Comparison of ENCODE assay signal across 24 mouse cellular contexts in genomic region chr4:56207726-56208125, GRCm38 (mm10).
DNase-seq lines count a peak whose midpoint lies in the region; ATAC-seq and TF ChIP-seq lines count a peak whose summit lies in the region.
"Had no signal": no experiment of that assay in that cellular context is flagged by ENCODE, and none has a peak within 500 bp of the region (broad histone marks: within the 10 kb centered on the region; RNA-seq: fewer than 3 reads in every experiment).

No protein-coding gene starts in this region.

- no peaks in the 10 kb centered on the region for H3K27me3 ChIP-seq in kidney, postnatal 0 days (ENCODE audit: insufficient read depth, low read length)
- H3K27me3 ChIP-seq in kidney, embryonic 16.5 days (ENCODE audit: insufficient read depth, low read length): no peaks in the 10 kb centered on the region
- H3K27me3 ChIP-seq: embryonic facial prominence, embryonic 12.5 days; embryonic facial prominence, embryonic 15.5 days; hindbrain, embryonic 12.5 days; hindbrain, embryonic 15.5 days; Patski had no signal

- DNase-seq in kidney, postnatal 0 days (ENCODE audit: low spot score): peak; percentile 16
- DNase-seq in 3134 (ENCODE audit: extremely low read depth, insufficient read length, low spot score) (peak; percentile 54), 3T3-L1 (ENCODE audit: low read depth, low spot score) (peak; percentile 74), adipocyte (ENCODE audit: low spot score) (peak; percentile 33)
- DNase-seq in thymus, postnatal 0 days (ENCODE audit: low spot score): no peak
- no peak for DNase-seq in cerebellum, adult 8-10 months
- DNase-seq in kidney, adult 18-20 months: no peak
- DNase-seq: adrenal gland, postnatal 25 days; B cell, adult 2 months; cerebellum, adult 18-20 months; cerebellum, adult 9-11 months; cerebellum, postnatal 25 days; forebrain, postnatal 0 days; gastrocnemius, adult 2 months; gastrocnemius, postnatal 14 days; heart, adult 11 months had no signal

- 42% methylated on average over 5 of the region's 5 CpGs for WGBS in kidney, postnatal 0 days
- WGBS in kidney, embryonic 16.5 days: 44% methylated on average over 5 of the region's 5 CpGs

- no peaks in the 10 kb centered on the region; the same call in 1 of the 2 replicates for H3K9me3 ChIP-seq in kidney, postnatal 0 days (replicated peaks; ENCODE audit: low read length)
- no peaks in the 10 kb centered on the region; the same call in 1 of the 2 replicates for H3K9me3 ChIP-seq in kidney, embryonic 16.5 days (ENCODE audit: low read length)
- H3K9me3 ChIP-seq: embryonic facial prominence, embryonic 15.5 days; hindbrain, embryonic 12.5 days; hindbrain, embryonic 15.5 days had no signal

- ATAC-seq in kidney, postnatal 0 days (replicated peaks; ENCODE audit: low FRiP score, low read depth): no peak
- ATAC-seq in kidney, embryonic 16.5 days (ENCODE audit: low FRiP score, low TSS enrichment): no peak
- ATAC-seq: forebrain, embryonic 14.5 days; forebrain, postnatal 0 days; Patski had no signal

- H3K4me2 ChIP-seq in kidney, postnatal 0 days (ENCODE audit: low read length): no peak overlapping the region
- no peak overlapping the region for H3K4me2 ChIP-seq in kidney, embryonic 16.5 days (replicated peaks; ENCODE audit: low read depth, low read length)
- H3K4me2 ChIP-seq: embryonic facial prominence, embryonic 12.5 days; embryonic facial prominence, embryonic 15.5 days; heart, embryonic 11.5 days; hindbrain, embryonic 12.5 days; hindbrain, embryonic 15.5 days had no signal

- no peak for TF ChIP-seq CTCF in kidney, postnatal 0 days (IDR thresholded peaks at IDR 0.05; ENCODE audit: low read depth)

- no peaks in the 10 kb centered on the region for H3K36me3 ChIP-seq in kidney, postnatal 0 days (ENCODE audit: insufficient read depth, low read length)
- no peaks in the 10 kb centered on the region for H3K36me3 ChIP-seq in kidney, embryonic 16.5 days (ENCODE audit: insufficient read depth, low read length)
- H3K36me3 ChIP-seq: embryonic facial prominence, embryonic 12.5 days; embryonic facial prominence, embryonic 15.5 days; hindbrain, embryonic 12.5 days; hindbrain, embryonic 15.5 days had no signal

- no peak overlapping the region for H3K27ac ChIP-seq in kidney, postnatal 0 days
- no peak overlapping the region for H3K27ac ChIP-seq in kidney, embryonic 16.5 days (ENCODE audit: low read length)
- H3K27ac ChIP-seq: embryonic facial prominence, embryonic 12.5 days; embryonic facial prominence, embryonic 15.5 days; gastrocnemius, adult 2 months; hindbrain, embryonic 12.5 days; hindbrain, embryonic 15.5 days had no signal

- no peak overlapping the region for H3K9ac ChIP-seq in kidney, postnatal 0 days (ENCODE audit: low read depth, low read length)
- no peak overlapping the region for H3K9ac ChIP-seq in kidney, embryonic 16.5 days (replicated peaks; ENCODE audit: low read length)
- H3K9ac ChIP-seq: embryonic facial prominence, embryonic 12.5 days; embryonic facial prominence, embryonic 15.5 days; forebrain, postnatal 0 days; hindbrain, embryonic 12.5 days; hindbrain, embryonic 15.5 days had no signal

- H3K4me1 ChIP-seq in kidney, postnatal 0 days (replicated peaks; ENCODE audit: insufficient read depth, low read length): no peaks in the 10 kb centered on the region
- H3K4me1 ChIP-seq in kidney, embryonic 16.5 days (ENCODE audit: insufficient read depth, low read length): no peaks in the 10 kb centered on the region
- H3K4me1 ChIP-seq: hindbrain, embryonic 12.5 days; hindbrain, embryonic 15.5 days had no signal

- no peak overlapping the region for H3K4me3 ChIP-seq in kidney, postnatal 0 days (replicated peaks; ENCODE audit: low read depth, low read length)
- H3K4me3 ChIP-seq in kidney, embryonic 16.5 days (ENCODE audit: low read length): no peak overlapping the region
- H3K4me3 ChIP-seq: embryonic facial prominence, embryonic 12.5 days; embryonic facial prominence, embryonic 15.5 days; gastrocnemius, adult 2 months; hindbrain, embryonic 12.5 days; hindbrain, embryonic 15.5 days had no signal

Comparison
In these comparisons a context has a peak if more than half of its experiments do, and no peak if none do; other contexts are left out.
1. DNase-seq: peak in kidney, postnatal 0 days (single experiment), 3134 (single experiment), 3T3-L1 (single experiment) and adipocyte (single experiment); none in thymus, postnatal 0 days (single experiment), cerebellum, adult 8-10 months (single experiment) and kidney, adult 18-20 months (single experiment).